Mouse (Mus musculus) hindbrain, embryonic 15.5 days (tissue): ENCODE measurements around the gene Dst. TPM values are rescaled to one million over a fixed set of nuclear protein-coding genes. Genes with fewer than 3 reads are reported as not detected.

ENCODE experiments used
- ATAC-seq: fragments of 200-750 bp; cut with Nextera tagmentation; 2 replicates; pipeline ENCODE4 v1.8.0; 2017; ENCODE audit warnings: low read depth, moderate number of reproducible peaks, moderate TSS enrichment; ENCODE audit not compliant: low FRiP score
- H3K27ac ChIP-seq: fragments of 300-500 bp; sonication (generic); replicated peaks from 2 replicates; pipeline ENCODE4 v1.5.1; 2015; ENCODE audit warnings: mild to moderate bottlenecking, inconsistent platforms
- H3K27me3 ChIP-seq: fragments of 300-500 bp; sonication (generic); 2 replicates; pipeline ENCODE4 v1.6.1; 2015; ENCODE audit warnings: control low read depth, inconsistent platforms
- H3K36me3 ChIP-seq: fragments of 300-500 bp; sonication (generic); 2 replicates; pipeline ENCODE4 v1.6.1; 2015; ENCODE audit warnings: control low read depth, inconsistent platforms
- H3K4me1 ChIP-seq: fragments of 300-500 bp; sonication (generic); replicated peaks from 2 replicates; pipeline ENCODE4 v1.6.1; 2015; ENCODE audit warnings: control low read depth, inconsistent platforms
- H3K4me2 ChIP-seq: fragments of 300-500 bp; sonication (generic); 2 replicates; pipeline ENCODE4 v1.6.1; 2015; ENCODE audit warnings: moderate library complexity, mild to moderate bottlenecking, inconsistent platforms
- H3K4me3 ChIP-seq: fragments of 300-500 bp; sonication (generic); 2 replicates; pipeline ENCODE4 v1.5.1; 2015; ENCODE audit warnings: mild to moderate bottlenecking, inconsistent platforms
- H3K9ac ChIP-seq: fragments of 300-500 bp; sonication (generic); 2 replicates; pipeline ENCODE4 v1.6.1; 2015; ENCODE audit warnings: inconsistent platforms
- H3K9me3 ChIP-seq: fragments of 300-500 bp; sonication (generic); 2 replicates; pipeline ENCODE4 v1.6.1; 2016; ENCODE audit warnings: control low read depth, inconsistent platforms
- WGBS: fragments of 180-500 bp; shearing (Covaris S2); methylation state at CpG from one replicate; pipeline ENCODE4 v1.1.7; 2015; 5-methylcytosine and 5-hydroxymethylcytosine counted together
- polyA plus RNA-seq: library from polyadenylated mRNA; unstranded; fragments of >200 nt; fragmentation: Nextera tagmentation; extraction: Ambion mirVana; gene quantifications from 2 replicates; pipeline ENCODE4 v1.2.1, GENCODE M21; 2015

Gene Dst
- polyA plus RNA-seq, 1 experiment from 2014 or later: 39.4 TPM

DNA sequence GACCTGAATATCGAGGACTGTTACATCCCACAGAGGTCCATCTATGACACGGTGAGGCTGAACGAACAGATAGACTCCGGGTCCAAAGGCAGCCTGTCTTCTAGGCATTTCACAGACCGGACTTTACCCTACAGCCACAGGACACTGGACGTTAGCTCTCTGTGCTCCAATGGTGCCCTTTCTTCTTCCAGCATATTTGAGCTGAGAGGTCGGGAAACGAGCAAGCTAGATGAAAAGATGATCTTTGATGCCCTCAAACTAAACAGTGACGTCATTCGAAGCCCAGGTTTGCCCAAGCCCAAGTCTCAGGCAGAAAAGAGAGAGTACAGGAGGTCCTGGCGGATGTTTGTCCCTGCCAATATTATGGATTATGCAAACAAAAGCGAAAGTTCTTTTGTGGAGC lies 329.7 kb downstream of the Dst start:
- Histone ChIP-seq H3K36me3 (peaks cover 3% of the 10 kb centered on the region), H3K9me3 (no peaks in the 10 kb centered on the region), H3K4me3 (no peak overlapping the region), H3K4me2 (peak overlapping the region; percentile 67; the same call in 1 of the 2 replicates), H3K27ac (no peak overlapping the region), H3K9ac (no peak overlapping the region), H3K4me1 (peaks cover 34% of the 10 kb centered on the region), H3K27me3 (no peaks in the 10 kb centered on the region)
- no peak for ATAC-seq
- 46% methylated on average over 12 of the region's 12 CpGs for WGBS

GRCm38 (mm10) chr1:34238231-34238630 lies 330.2 kb downstream of the Dst start:
- no peak overlapping the region for H3K9ac ChIP-seq
- no peaks in the 10 kb centered on the region for H3K9me3 ChIP-seq
- H3K4me1 ChIP-seq: peaks cover 33% of the 10 kb centered on the region
- H3K27me3 ChIP-seq: no peaks in the 10 kb centered on the region
- H3K4me2 ChIP-seq: 0 out of 2 replicates have a peak overlapping the region, but pooled peaks have one; percentile 67
- WGBS: 46% methylated on average over 6 of the region's 6 CpGs
- peaks cover 8% of the 10 kb centered on the region for H3K36me3 ChIP-seq
- no peak for ATAC-seq
- H3K27ac ChIP-seq: no peak overlapping the region
- no peak overlapping the region for H3K4me3 ChIP-seq

GRCm38 (mm10) chr1:34244678-34245077 lies 336.7 kb downstream of the Dst start:
- Histone ChIP-seq H3K27me3 (no peaks in the 10 kb centered on the region), H3K4me1 (no peaks in the 10 kb centered on the region), H3K27ac (no peak overlapping the region), H3K9ac (no peak overlapping the region), H3K9me3 (no peaks in the 10 kb centered on the region), H3K36me3 (peaks cover 39% of the 10 kb centered on the region), H3K4me3 (no peak overlapping the region), H3K4me2 (no peak overlapping the region)
- 88% methylated on average over 10 of the region's 10 CpGs for WGBS
- ATAC-seq: no peak

GRCm38 (mm10) chr1:34245951-34246641 lies 338.1 kb downstream of the Dst start:
- WGBS: 88% methylated on average over 15 of the region's 15 CpGs
- H3K36me3 ChIP-seq: peaks cover 43% of the 10 kb centered on the region
- ATAC-seq: no peak
- H3K27me3 ChIP-seq: no peaks in the 10 kb centered on the region
- no peak overlapping the region for H3K9ac ChIP-seq
- no peaks in the 10 kb centered on the region for H3K4me1 ChIP-seq
- no peak overlapping the region for H3K4me2 ChIP-seq
- no peaks in the 10 kb centered on the region for H3K9me3 ChIP-seq
- H3K4me3 ChIP-seq: no peak overlapping the region
- no peak overlapping the region for H3K27ac ChIP-seq

DNA sequence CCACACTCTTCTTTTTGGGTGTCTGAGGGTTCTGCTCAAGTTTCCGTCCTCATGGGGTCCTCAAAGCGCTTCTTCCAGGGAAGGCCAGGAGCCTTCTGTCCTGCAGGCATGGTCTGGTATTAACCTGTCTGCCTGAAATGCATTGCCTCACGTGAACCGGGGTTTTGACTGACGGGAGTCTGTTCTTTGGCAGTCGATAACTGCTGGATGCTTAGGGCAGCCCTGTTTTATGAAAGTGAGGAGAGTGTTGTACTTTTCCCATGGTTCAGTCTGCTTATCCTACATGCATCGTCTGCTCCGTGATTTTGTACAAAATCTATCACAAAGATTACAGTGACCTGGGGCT lies 338.6 kb downstream of the Dst start:
- no peak for ATAC-seq
- Histone ChIP-seq H3K4me3 (no peak overlapping the region), H3K4me2 (no peak overlapping the region), H3K36me3 (peaks cover 43% of the 10 kb centered on the region), H3K27me3 (no peaks in the 10 kb centered on the region), H3K9me3 (no peaks in the 10 kb centered on the region), H3K27ac (no peak overlapping the region), H3K9ac (no peak overlapping the region), H3K4me1 (no peaks in the 10 kb centered on the region)
- WGBS: 96% methylated on average over 8 of the region's 8 CpGs

DNA sequence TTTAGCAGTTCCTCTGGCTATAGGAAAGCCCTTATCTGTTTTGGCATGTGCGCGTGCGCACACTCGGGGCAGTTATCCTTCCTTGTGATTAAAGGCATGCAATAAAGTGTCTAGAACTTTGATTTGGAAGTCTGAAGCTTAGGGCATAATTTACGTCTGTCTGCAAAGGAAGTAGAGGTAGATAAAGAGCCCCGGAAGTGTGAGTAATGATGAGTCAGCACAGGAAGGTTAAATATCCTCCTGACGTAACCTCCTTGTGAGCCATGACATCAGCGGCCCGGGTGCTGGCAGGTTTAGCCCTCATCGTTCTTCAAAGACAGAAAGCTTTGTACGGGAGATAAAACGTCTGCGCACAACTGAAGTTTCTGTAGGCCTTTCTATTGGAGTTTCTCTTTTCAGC lies 343.1 kb downstream of the Dst start:
- ATAC-seq: no peak
- Histone ChIP-seq H3K4me2 (no peak overlapping the region), H3K4me1 (no peaks in the 10 kb centered on the region), H3K36me3 (peaks cover 54% of the 10 kb centered on the region), H3K4me3 (no peak overlapping the region), H3K27me3 (no peaks in the 10 kb centered on the region), H3K9ac (no peak overlapping the region), H3K9me3 (no peaks in the 10 kb centered on the region), H3K27ac (no peak overlapping the region)
- 94% methylated on average over 13 of the region's 13 CpGs for WGBS

DNA sequence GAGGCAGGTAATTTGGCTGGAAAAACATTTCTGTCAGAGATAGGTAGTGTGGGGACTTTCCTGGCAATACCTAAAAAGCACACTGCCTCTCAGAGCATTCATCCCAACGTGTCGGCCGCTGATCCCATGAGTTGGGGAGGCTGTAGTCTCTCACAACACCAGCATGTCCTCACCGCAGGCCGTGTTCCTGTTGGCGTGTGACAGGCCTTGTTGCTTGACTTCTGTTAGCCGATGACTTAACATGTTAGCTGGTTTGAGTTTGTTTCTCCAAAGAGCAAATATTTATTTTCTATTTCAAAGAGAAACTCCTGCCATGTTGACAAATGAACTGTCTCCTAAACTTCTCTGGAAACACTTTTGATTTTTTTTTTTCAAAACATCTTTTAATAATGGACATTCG lies 344.2 kb downstream of the Dst start:
- Histone ChIP-seq H3K9ac (no peak overlapping the region), H3K4me1 (no peaks in the 10 kb centered on the region), H3K27me3 (no peaks in the 10 kb centered on the region), H3K4me2 (no peak overlapping the region), H3K27ac (no peak overlapping the region), H3K36me3 (peaks cover 62% of the 10 kb centered on the region), H3K9me3 (no peaks in the 10 kb centered on the region), H3K4me3 (no peak overlapping the region)
- ATAC-seq: no peak
- 98% methylated on average over 8 of the region's 8 CpGs for WGBS

DNA sequence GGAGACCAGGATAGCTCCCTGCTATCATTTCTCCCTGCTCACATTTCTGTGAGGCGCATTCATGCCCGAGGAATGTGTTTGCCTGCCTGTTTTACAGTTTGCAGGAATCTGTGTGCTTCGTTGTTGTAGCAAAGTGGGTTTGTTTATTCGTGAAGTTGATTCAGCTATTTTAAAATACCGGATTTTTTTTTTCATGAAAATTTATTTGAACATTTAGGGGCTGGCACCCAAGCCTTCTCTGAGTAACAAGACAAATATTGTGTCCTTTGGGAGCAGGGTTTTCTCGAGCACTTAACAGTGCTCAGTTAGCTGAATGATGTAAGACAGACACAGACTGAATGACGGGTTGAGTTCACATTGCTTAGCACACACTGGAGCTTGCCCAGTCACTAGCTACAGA lies 345.9 kb downstream of the Dst start:
- WGBS: 87% methylated on average over 7 of the region's 7 CpGs

GRCm38 (mm10) chr1:34259898-34260297 lies 351.9 kb downstream of the Dst start:
- H3K9me3 ChIP-seq: no peaks in the 10 kb centered on the region
- peaks cover 79% of the 10 kb centered on the region for H3K36me3 ChIP-seq
- no peak overlapping the region for H3K9ac ChIP-seq
- no peaks in the 10 kb centered on the region for H3K4me1 ChIP-seq
- H3K4me2 ChIP-seq: no peak overlapping the region
- ATAC-seq: no peak
- H3K27me3 ChIP-seq: no peaks in the 10 kb centered on the region
- no peak overlapping the region for H3K4me3 ChIP-seq
- WGBS: 93% methylated on average over 8 of the region's 8 CpGs
- H3K27ac ChIP-seq: no peak overlapping the region

More for the DNA sequence above, 345.9 kb downstream of the Dst start:
- no peak overlapping the region for H3K27ac ChIP-seq
- no peak for ATAC-seq
- no peak overlapping the region for H3K9ac ChIP-seq
- H3K9me3 ChIP-seq: no peaks in the 10 kb centered on the region
- no peaks in the 10 kb centered on the region for H3K27me3 ChIP-seq
- no peaks in the 10 kb centered on the region for H3K4me1 ChIP-seq
- H3K4me3 ChIP-seq: no peak overlapping the region
- no peak overlapping the region for H3K4me2 ChIP-seq
- H3K36me3 ChIP-seq: peaks cover 65% of the 10 kb centered on the region

- no peaks in the 10 kb centered on the region for H3K4me1 ChIP-seq
- H3K4me2 ChIP-seq: no peak overlapping the region
- H3K27me3 ChIP-seq: no peaks in the 10 kb centered on the region
- no peaks in the 10 kb centered on the region for H3K9me3 ChIP-seq
- no peak for ATAC-seq
- no peak overlapping the region for H3K9ac ChIP-seq
- 89% methylated on average over 12 of the region's 12 CpGs for WGBS
- no peak overlapping the region for H3K4me3 ChIP-seq
- H3K36me3 ChIP-seq: peaks cover 82% of the 10 kb centered on the region
- H3K27ac ChIP-seq: no peak overlapping the region
Measured at GRCm38 (mm10) chr1:34261011-34261410, 353.0 kb downstream of the Dst start.

DNA sequence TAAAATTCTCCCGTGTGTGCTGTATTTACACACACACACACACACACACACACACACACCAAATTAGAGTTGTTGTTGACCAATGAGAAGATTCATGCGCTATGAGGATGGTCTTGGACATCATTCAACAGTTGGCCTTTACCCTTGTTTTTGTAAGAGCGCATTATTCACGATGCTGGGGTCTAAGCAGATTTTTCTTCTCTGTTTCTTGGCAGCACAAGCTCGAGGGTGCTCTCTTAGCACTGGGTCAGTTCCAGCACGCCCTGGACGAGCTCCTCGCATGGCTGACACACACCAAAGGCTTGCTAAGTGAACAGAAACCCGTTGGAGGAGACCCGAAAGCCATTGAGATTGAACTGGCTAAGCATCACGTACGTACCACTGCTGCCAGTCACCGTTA lies 360.5 kb downstream of the Dst start:
- Histone ChIP-seq H3K27ac (no peak overlapping the region), H3K36me3 (peaks cover 88% of the 10 kb centered on the region), H3K27me3 (no peaks in the 10 kb centered on the region), H3K4me3 (no peak overlapping the region), H3K9me3 (no peaks in the 10 kb centered on the region), H3K4me1 (no peaks in the 10 kb centered on the region), H3K9ac (no peak overlapping the region), H3K4me2 (no peak overlapping the region)
- ATAC-seq: no peak
- WGBS: 87% methylated on average over 13 of the region's 13 CpGs

DNA sequence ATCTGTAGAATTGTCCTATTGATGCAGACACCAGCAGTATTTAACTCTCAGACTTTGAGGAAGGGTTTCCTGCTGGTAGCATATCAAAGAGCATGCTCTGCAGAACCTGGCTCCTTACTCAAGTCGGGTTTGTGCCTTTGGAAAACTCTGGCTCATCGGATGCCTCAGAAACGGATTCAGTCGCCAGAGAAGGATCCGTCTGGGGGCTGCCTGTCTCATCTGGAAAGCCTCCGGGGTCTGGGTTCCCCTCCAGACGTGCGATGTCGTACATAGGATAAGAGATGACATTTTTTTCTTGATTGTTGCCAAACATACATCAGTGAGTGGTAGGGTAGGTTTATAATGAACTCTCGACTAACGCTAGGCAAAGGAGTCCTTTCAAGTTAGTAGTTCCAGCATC lies 361.6 kb downstream of the Dst start:
- peaks cover 87% of the 10 kb centered on the region for H3K36me3 ChIP-seq

DNA sequence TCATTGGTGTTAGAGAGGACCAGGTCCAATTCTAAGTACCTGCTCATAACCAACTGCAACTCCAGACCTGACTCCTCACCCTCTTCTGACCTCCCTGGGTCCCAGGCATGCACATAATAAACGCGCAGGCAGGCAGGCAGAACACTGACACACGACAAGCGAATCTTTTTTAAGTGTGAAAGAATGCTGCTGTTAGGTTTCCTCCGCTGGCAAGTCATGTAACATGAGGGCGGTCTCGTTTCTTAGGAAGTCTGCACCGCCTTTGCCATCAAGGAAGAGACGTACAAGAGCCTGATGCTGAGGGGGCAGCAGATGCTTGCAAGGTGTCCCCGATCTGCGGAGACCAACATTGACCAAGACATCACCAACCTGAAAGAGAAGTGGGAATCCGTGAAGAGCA lies 365.9 kb downstream of the Dst start:
- H3K4me1 ChIP-seq: no peaks in the 10 kb centered on the region
- no peak overlapping the region for H3K4me3 ChIP-seq
- WGBS: 95% methylated on average over 12 of the region's 12 CpGs
- H3K9me3 ChIP-seq: no peaks in the 10 kb centered on the region
- no peaks in the 10 kb centered on the region for H3K27me3 ChIP-seq
- ATAC-seq: no peak
- H3K9ac ChIP-seq: no peak overlapping the region
- H3K4me2 ChIP-seq: no peak overlapping the region
- no peak overlapping the region for H3K27ac ChIP-seq
- peaks cover 85% of the 10 kb centered on the region for H3K36me3 ChIP-seq

More for the DNA sequence above, 361.6 kb downstream of the Dst start:
- H3K4me2 ChIP-seq: no peak overlapping the region
- no peaks in the 10 kb centered on the region for H3K4me1 ChIP-seq
- WGBS: 89% methylated on average over 11 of the region's 11 CpGs
- H3K9ac ChIP-seq: no peak overlapping the region
- no peak overlapping the region for H3K27ac ChIP-seq
- no peaks in the 10 kb centered on the region for H3K9me3 ChIP-seq
- no peaks in the 10 kb centered on the region for H3K27me3 ChIP-seq
- no peak overlapping the region for H3K4me3 ChIP-seq
- ATAC-seq: no peak
